Mouse (Mus musculus): ENCODE measurements around the gene Mecp2.

- TF ChIP-seq GATA1 (IDR thresholded peaks at IDR 0.05; ENCODE audit: borderline replicate concordance, low read length) (no peak), FLI1 (IDR thresholded peaks at IDR 0.05; ENCODE audit: low read length) (no peak)
Observed at GRCm38 (mm10) chrX:74103457-74104188, 31.5 kb downstream of the Mecp2 start.

Data from megakaryocyte, embryonic 14.5 days (primary cell).